Mouse (Mus musculus): ENCODE results near the gene Zfp512b. TPM values are rescaled to one million over a fixed set of nuclear protein-coding genes. Genes with fewer than 3 reads are reported as not detected.

The Zfp512b gene
- total and polyA plus RNA-seq, 3 experiments, result 11.0 to 26.8 (median 16.6) TPM

- Histone ChIP-seq H3K79me2 (replicated peaks; ENCODE audit: control insufficient read depth, extremely low read depth, insufficient read depth, poor library complexity, severe bottlenecking) (peaks cover 3% of the 10 kb centered on the region; the same call in 1 of the 2 replicates), H3K36me3 (replicated peaks in 1 of 2; ENCODE audit: control insufficient read depth in 1 of 2, insufficient read depth in 1 of 2, low read length in 1 of 2) (peaks cover 59 to 79% of the 10 kb centered on the region in 2 experiments), H3K9ac (ENCODE audit: insufficient read depth, low read depth) (no peak overlapping the region), H3K9me3 (replicated peaks; ENCODE audit: low read length) (no peaks in the 10 kb centered on the region), H3K4me3 (replicated peaks in 1 of 3; ENCODE audit: low read depth in 2 of 3, low read length in 2 of 3, poor library complexity in 1 of 3) (no peak overlapping the region), H3K4me1 (ENCODE audit: control insufficient read depth in 1 of 2, insufficient read depth in 2 of 2) (peaks cover 7 to 16% of the 10 kb centered on the region in 2 experiments), H3K27ac (ENCODE audit: insufficient read depth, low read depth) (no peak overlapping the region), H3K4me2 (ENCODE audit: insufficient read depth, low read depth, poor library complexity, severe bottlenecking) (no peak overlapping the region), H3K27me3 (replicated peaks) (no peaks in the 10 kb centered on the region)
- in situ Hi-C loops (cut with MboI; ENCODE audit: low pct_ligation_motif_present, low pct_unique_long_range_greater_than_20kb, low sequenced_read_pairs), result no loop called here
- no peak for DNase-seq (ENCODE audit: extremely low read depth)
- dilution Hi-C loops (cut with MboI; ENCODE audit: extremely low pct_ligation_motif_present, extremely low pct_unique_long_range_greater_than_20kb, low sequenced_read_pairs), result no loop called here
- TF ChIP-seq CTCF (conservative IDR thresholded peaks at IDR 0.05 in 1 of 2, IDR thresholded peaks at IDR 0.05 in 1 of 2; ENCODE audit: low read depth in 2 of 2, low read length in 2 of 2), result peak in 1 of 2 experiments; percentile 49; a peak in 2 of 4 replicates
- no peak for TF ChIP-seq SMC3 (IDR thresholded peaks at IDR 0.05; ENCODE audit: low read depth, low read length)
- TF ChIP-seq RAD21 (IDR thresholded peaks at IDR 0.05; ENCODE audit: low read depth, low read length), result peak; percentile 17
These were observed 4.8 kb downstream of the Zfp512b start for GRCm38 (mm10) chr2:181587796-181588195.

GRCm38 (mm10) chr2:181586124-181586523, 6.5 kb downstream of the Zfp512b start:
- Histone ChIP-seq H3K79me2 (replicated peaks; ENCODE audit: control insufficient read depth, extremely low read depth, insufficient read depth, poor library complexity, severe bottlenecking) (peaks cover 1% of the 10 kb centered on the region; the same call in 1 of the 2 replicates), H3K9ac (ENCODE audit: insufficient read depth, low read depth) (no peak overlapping the region), H3K4me1 (ENCODE audit: control insufficient read depth in 1 of 2, insufficient read depth in 2 of 2) (peaks cover 3 to 15% of the 10 kb centered on the region in 2 experiments; a peak in 3 of 4 replicates), H3K27me3 (replicated peaks) (no peaks in the 10 kb centered on the region), H3K4me3 (replicated peaks in 1 of 3; ENCODE audit: low read depth in 2 of 3, low read length in 2 of 3, poor library complexity in 1 of 3) (no peak overlapping the region), H3K4me2 (ENCODE audit: insufficient read depth, low read depth, poor library complexity, severe bottlenecking) (no peak overlapping the region), H3K27ac (ENCODE audit: insufficient read depth, low read depth) (no peak overlapping the region), H3K9me3 (replicated peaks; ENCODE audit: low read length) (no peaks in the 10 kb centered on the region), H3K36me3 (replicated peaks in 1 of 2; ENCODE audit: control insufficient read depth in 1 of 2, insufficient read depth in 1 of 2, low read length in 1 of 2) (peaks cover 59 to 84% of the 10 kb centered on the region in 2 experiments)
- in situ Hi-C loops (cut with MboI; ENCODE audit: low pct_ligation_motif_present, low pct_unique_long_range_greater_than_20kb, low sequenced_read_pairs), result no loop called here
- DNase-seq (ENCODE audit: extremely low read depth), result no peak
- no peak for TF ChIP-seq ZKSCAN1 (IDR thresholded peaks at IDR 0.05; ENCODE audit: borderline replicate concordance, low read depth, low read length)
- TF ChIP-seq BHLHE40 (IDR thresholded peaks at IDR 0.05; ENCODE audit: low read depth, low read length), result no peak
- no peak for TF ChIP-seq ELF1 (IDR thresholded peaks at IDR 0.05; ENCODE audit: low read depth, low read length)
- TF ChIP-seq USF2 (conservative IDR thresholded peaks at IDR 0.05; ENCODE audit: low read depth, low read length), result no peak
- no peak for TF ChIP-seq JUN (IDR thresholded peaks at IDR 0.05; ENCODE audit: insufficient read depth, low read depth, low read length)
- TF ChIP-seq UBTF (IDR thresholded peaks at IDR 0.05; ENCODE audit: low read depth, low read length), result no peak
- no peak for TF ChIP-seq NRF1 (IDR thresholded peaks at IDR 0.05; ENCODE audit: low read depth, low read length)
- no peak for TF ChIP-seq TBP (conservative IDR thresholded peaks at IDR 0.05; ENCODE audit: low read depth, low read length)
- TF ChIP-seq CHD2 (IDR thresholded peaks at IDR 0.05; ENCODE audit: low read length), result no peak
- TF ChIP-seq IRF4 (IDR thresholded peaks at IDR 0.05; ENCODE audit: low read depth, low read length), result no peak
- TF ChIP-seq MAFK (IDR thresholded peaks at IDR 0.05; ENCODE audit: insufficient replicate concordance, low read length), result no peak
- no peak for TF ChIP-seq TCF12 (IDR thresholded peaks at IDR 0.05; ENCODE audit: low read depth, low read length)
- no peak for TF ChIP-seq EP300 (IDR thresholded peaks at IDR 0.05; ENCODE audit: low read length)
- TF ChIP-seq CHD1 (IDR thresholded peaks at IDR 0.05; ENCODE audit: low read depth, low read length), result no peak
- TF ChIP-seq MYC (IDR thresholded peaks at IDR 0.05; ENCODE audit: low read depth, low read length), result no peak
- TF ChIP-seq POLR2AphosphoS2 (IDR thresholded peaks at IDR 0.05; ENCODE audit: low read depth, low read length), result no peak
- TF ChIP-seq PAX5 (IDR thresholded peaks at IDR 0.05; ENCODE audit: low read length), result no peak
- TF ChIP-seq HCFC1 (IDR thresholded peaks at IDR 0.05; ENCODE audit: low read depth, low read length), result no peak
- TF ChIP-seq ZC3H11A (IDR thresholded peaks at IDR 0.05; ENCODE audit: low read depth, low read length), result no peak
- dilution Hi-C loops (cut with MboI; ENCODE audit: extremely low pct_ligation_motif_present, extremely low pct_unique_long_range_greater_than_20kb, low sequenced_read_pairs), result no loop called here

All from CH12.LX (cell line).